Mouse (Mus musculus) erythroblast, embryonic 14.5 days (primary cell): ENCODE measurements around the gene Olfr502. TPM values are rescaled to one million over a fixed set of nuclear protein-coding genes. Genes with fewer than 3 reads are reported as not detected.
"Not testable (repeated sequence)": the region's sequence is repeated elsewhere in the genome, so short reads cannot be mapped to it uniquely, and the experiment has no call there.

ENCODE experiments used
- H3K27me3 ChIP-seq: 2 replicates; pipeline ENCODE4 v1.6.1; 2012; ENCODE audit warnings: inconsistent platforms; ENCODE audit not compliant: control insufficient read depth
- H3K36me3 ChIP-seq: 2 replicates; pipeline ENCODE4 v1.6.1; 2012; ENCODE audit warnings: mild to moderate bottlenecking, inconsistent platforms; ENCODE audit not compliant: control insufficient read depth
- H3K4me1 ChIP-seq: 2 replicates; pipeline ENCODE4 v1.6.1; 2012; ENCODE audit warnings: inconsistent platforms; ENCODE audit not compliant: control insufficient read depth
- H3K4me3 ChIP-seq: replicated peaks from 2 replicates; pipeline ENCODE3; 2012; ENCODE audit warnings: moderate library complexity, mild to moderate bottlenecking, inconsistent platforms
- H3K9me3 ChIP-seq: 2 replicates; pipeline ENCODE4 v1.6.1; 2012; ENCODE audit warnings: low read length, inconsistent platforms, mixed read lengths; ENCODE audit not compliant: control insufficient read depth
- GATA1 ChIP-seq: IDR thresholded peaks from 2 replicates; pipeline ENCODE4 v1.6.1; 2012; ENCODE audit warnings: low read length, inconsistent platforms, mixed read lengths
- TAL1 ChIP-seq: IDR thresholded peaks from 3 replicates; pipeline ENCODE4 v1.6.1; 2012; ENCODE audit warnings: low read length, inconsistent platforms, mixed read lengths
- polyA plus RNA-seq: library from polyadenylated mRNA; stranded (reverse); fragments of >175 nt; gene quantifications from 2 replicates; pipeline ENCODE4 v1.2.3, GENCODE M21; 2012

Olfr502 gene
- not detected in 2 replicates for polyA plus RNA-seq

DNA sequence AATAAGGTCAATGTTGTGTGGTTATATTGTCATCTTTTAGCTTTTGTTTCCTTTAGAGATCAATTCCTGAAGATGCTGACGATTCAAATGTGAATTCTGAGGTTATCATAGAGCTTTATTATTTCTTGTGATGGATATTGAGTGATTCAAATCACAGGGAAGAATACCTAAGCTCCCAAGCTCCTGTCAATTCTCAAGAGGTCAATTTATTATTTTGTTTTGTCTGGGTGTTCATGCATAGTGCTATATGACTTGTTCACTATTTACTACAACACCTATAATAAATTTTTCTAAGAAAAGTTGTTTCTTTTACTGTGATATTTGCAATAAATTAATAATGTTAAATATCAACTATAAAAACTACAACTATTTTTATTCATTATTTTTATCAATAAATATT, at the start of gene Olfr502:
TSS of gene Olfr502 (minus strand) at position 101 of the 400 bp plus-strand sequence.
- Histone ChIP-seq H3K36me3 (no peaks in the 10 kb centered on the region), H3K27me3 (no peaks in the 10 kb centered on the region), H3K9me3 (peaks cover 25% of the 10 kb centered on the region), H3K4me3 (no peak within 1 kb of the TSS), H3K4me1 (no peaks in the 10 kb centered on the region)
- TF ChIP-seq GATA1 (no peak), TAL1 (no peak)

DNA sequence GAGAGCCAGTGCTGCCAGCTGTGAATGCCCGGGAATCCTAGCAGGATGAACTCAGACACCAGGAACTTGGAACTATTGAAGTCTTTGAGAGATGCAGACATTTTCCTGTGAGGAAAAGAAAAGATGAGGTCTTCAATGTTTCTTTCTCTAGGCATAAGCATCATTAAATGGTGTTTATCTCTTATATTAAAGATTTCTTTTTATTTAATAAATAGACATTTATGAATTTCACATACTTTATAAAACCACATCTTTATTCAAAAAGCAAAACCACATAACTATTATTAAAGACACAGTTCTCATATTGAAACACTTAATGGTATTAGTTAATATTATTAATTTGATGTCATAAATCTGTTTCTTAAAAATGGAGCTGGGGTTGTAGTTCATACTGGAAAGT, 40.8 kb upstream of the Olfr502 start, which contains the start of gene Olfr504:
TSS of gene Olfr504 (minus strand) at position 101 of the 400 bp plus-strand sequence.
- TF ChIP-seq GATA1 (no peak), TAL1 (no peak)
- H3K4me1 ChIP-seq: no peaks in the 10 kb centered on the region
- H3K36me3 ChIP-seq: no peaks in the 10 kb centered on the region
- no peaks in the 10 kb centered on the region for H3K27me3 ChIP-seq
- peaks cover 17% of the 10 kb centered on the region for H3K9me3 ChIP-seq
- no peak within 1 kb of the TSS for H3K4me3 ChIP-seq

DNA sequence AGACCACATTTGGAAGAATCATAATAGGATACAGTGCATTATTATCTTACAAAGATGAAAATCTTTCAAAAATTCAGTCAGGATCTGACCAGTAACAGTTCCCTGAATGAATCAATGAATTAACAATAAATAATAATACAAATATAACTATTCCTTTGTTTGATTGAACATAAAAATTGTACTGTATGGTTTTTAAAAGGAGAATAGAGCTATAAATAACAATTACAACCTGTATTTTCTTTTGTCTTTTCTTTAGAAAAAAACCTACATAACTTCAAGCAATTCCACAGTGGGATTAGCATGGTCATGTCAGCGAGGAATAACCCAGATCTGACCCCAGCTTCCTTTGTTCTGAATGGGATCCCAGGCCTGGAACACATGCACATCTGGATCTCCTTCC, 19.4 kb upstream of the Olfr502 start, which contains the start of gene Olfr503:
TSS of gene Olfr503 (plus strand) at position 301 of the 400 bp plus-strand sequence.
- not testable (repeated sequence) for H3K27me3 ChIP-seq, H3K4me1 ChIP-seq, H3K36me3 ChIP-seq, H3K4me3 ChIP-seq
- peaks cover 12% of the 10 kb centered on the region for H3K9me3 ChIP-seq

DNA sequence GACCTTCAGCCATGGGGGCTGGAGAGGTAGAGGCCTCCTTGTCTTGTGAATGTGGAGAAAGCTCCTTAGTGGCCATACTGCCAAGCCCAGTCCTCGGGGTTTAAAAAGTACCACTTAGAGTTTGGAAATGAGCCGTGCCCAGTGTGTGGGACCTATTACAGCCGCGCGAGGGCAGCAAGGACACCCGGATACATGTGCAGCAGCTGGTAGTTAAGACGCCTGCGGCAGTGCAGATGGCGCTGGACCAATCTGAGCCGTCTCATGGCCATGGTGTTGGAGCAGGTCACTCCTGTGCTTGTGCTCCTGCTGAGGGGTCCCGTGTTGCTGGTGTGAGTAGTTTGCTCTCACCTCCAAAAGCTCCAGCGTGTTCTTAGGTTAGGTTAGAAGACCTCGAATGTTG, 17.6 kb upstream of the Olfr502 start:
- TF ChIP-seq GATA1 (no peak), TAL1 (no peak)
- Histone ChIP-seq H3K4me1 (no peaks in the 10 kb centered on the region), H3K4me3 (no peak overlapping the region), H3K9me3 (peaks cover 12% of the 10 kb centered on the region), H3K36me3 (no peaks in the 10 kb centered on the region), H3K27me3 (no peaks in the 10 kb centered on the region)

Other genes with a start within 250 kb of the Olfr502 start
- not detected in 2 replicates for gene Olfr490, start 236.1 kb downstream of the Olfr502 start, polyA plus RNA-seq
- not detected in 2 replicates for gene Olfr491, start 211.6 kb downstream of the Olfr502 start, polyA plus RNA-seq
- gene Olfr492, start 201.4 kb downstream of the Olfr502 start, polyA plus RNA-seq: not detected in 2 replicates
- gene Olfr493, start 178.1 kb downstream of the Olfr502 start, polyA plus RNA-seq: 0.07 TPM in 1 of 2 replicates, not detected in the other
- gene Olfr494, start 159.7 kb downstream of the Olfr502 start, polyA plus RNA-seq: not detected in 2 replicates
- not detected in 2 replicates for gene Olfr495, start 131.9 kb downstream of the Olfr502 start, polyA plus RNA-seq
- not detected in 2 replicates for gene Olfr497, start 104.6 kb downstream of the Olfr502 start, polyA plus RNA-seq
- not detected in 2 replicates for gene Olfr498, start 59.7 kb downstream of the Olfr502 start, polyA plus RNA-seq
- not detected in 2 replicates for gene Olfr503, start 19.5 kb upstream of the Olfr502 start, polyA plus RNA-seq
- gene Olfr504, start 40.7 kb upstream of the Olfr502 start, polyA plus RNA-seq: not detected in 2 replicates
- gene Olfr506, start 85.7 kb upstream of the Olfr502 start, polyA plus RNA-seq: not detected in 2 replicates
- not detected in 2 replicates for gene Olfr507, start 96.7 kb upstream of the Olfr502 start, polyA plus RNA-seq
- gene Olfr508, start 104.9 kb upstream of the Olfr502 start, polyA plus RNA-seq: not detected in 2 replicates
- 0.02 TPM in 1 of 2 replicates, not detected in the other for gene Olfr509, start 126.8 kb upstream of the Olfr502 start, polyA plus RNA-seq
- not detected in 2 replicates for gene Olfr510, start 141.4 kb upstream of the Olfr502 start, polyA plus RNA-seq
- gene Olfr512, start 188.3 kb upstream of the Olfr502 start, polyA plus RNA-seq: not detected in 2 replicates
- not detected in 2 replicates for gene Olfr513, start 225.9 kb upstream of the Olfr502 start, polyA plus RNA-seq